Mouse (Mus musculus): Measurements from ENCODE around the gene Nav2. TPM values are rescaled to one million over a fixed set of nuclear protein-coding genes. Genes with fewer than 3 reads are reported as not detected.

The Nav2 gene
- total and polyA plus RNA-seq, 3 experiments: 1.0 TPM; not detected in 2

- ATAC-seq (ENCODE audit: extremely low read depth, insufficient number of reproducible peaks, low FRiP score, poor library complexity, severe bottlenecking): no peak
- no peak overlapping the region for H3K4me3 ChIP-seq (ENCODE audit: low read depth, low read length)
- no peaks in the 10 kb centered on the region for H3K27me3 ChIP-seq (ENCODE audit: insufficient read depth, low read length)
- H3K4me1 ChIP-seq (ENCODE audit: insufficient read depth, low read depth, low read length): no peaks in the 10 kb centered on the region
- TF ChIP-seq GATA2 (IDR thresholded peaks at IDR 0.05; ENCODE audit: borderline replicate concordance, low read depth, low read length): no peak
- no peak for TF ChIP-seq GATA1 (IDR thresholded peaks at IDR 0.05; ENCODE audit: borderline replicate concordance, low read length)
- no peak for TF ChIP-seq CTCF (IDR thresholded peaks at IDR 0.05; ENCODE audit: low read depth, low read length)
- no peak for TF ChIP-seq POLR2AphosphoS5 (IDR thresholded peaks at IDR 0.05; ENCODE audit: insufficient replicate concordance, low read depth, low read length)
- TF ChIP-seq TAL1 (conservative IDR thresholded peaks at IDR 0.05; ENCODE audit: low read depth, low read length): no peak
- H3K9me3 ChIP-seq (replicated peaks): peaks cover 80% of the 10 kb centered on the region
- DNase-seq (ENCODE audit: low spot score): no peak
- no peaks in the 10 kb centered on the region for H3K36me3 ChIP-seq (replicated peaks)
These were observed 479.6 kb downstream of the Nav2 start for GRCm38 (mm10) chr7:49388137-49388536.

- H3K9me3 ChIP-seq (replicated peaks): peaks cover 70% of the 10 kb centered on the region
- TF ChIP-seq GATA1 (IDR thresholded peaks at IDR 0.05; ENCODE audit: borderline replicate concordance, low read length) (no peak), GATA2 (IDR thresholded peaks at IDR 0.05; ENCODE audit: borderline replicate concordance, low read depth, low read length) (no peak), POLR2AphosphoS5 (IDR thresholded peaks at IDR 0.05; ENCODE audit: insufficient replicate concordance, low read depth, low read length) (no peak), CTCF (IDR thresholded peaks at IDR 0.05; ENCODE audit: low read depth, low read length) (no peak), TAL1 (conservative IDR thresholded peaks at IDR 0.05; ENCODE audit: low read depth, low read length) (no peak)
- no peaks in the 10 kb centered on the region for H3K36me3 ChIP-seq (replicated peaks)
- H3K4me1 ChIP-seq (ENCODE audit: insufficient read depth, low read depth, low read length): no peaks in the 10 kb centered on the region
- H3K4me3 ChIP-seq (ENCODE audit: low read depth, low read length): no peak overlapping the region
- no peak for ATAC-seq (ENCODE audit: extremely low read depth, insufficient number of reproducible peaks, low FRiP score, poor library complexity, severe bottlenecking)
- no peaks in the 10 kb centered on the region for H3K27me3 ChIP-seq (ENCODE audit: insufficient read depth, low read length)
- DNase-seq (ENCODE audit: low spot score): no peak
These were observed 481.8 kb downstream of the Nav2 start for GRCm38 (mm10) chr7:49390312-49390711.

- no peak overlapping the region for H3K4me3 ChIP-seq (ENCODE audit: low read depth, low read length)
- TF ChIP-seq TAL1 (conservative IDR thresholded peaks at IDR 0.05; ENCODE audit: low read depth, low read length) (no peak), CTCF (IDR thresholded peaks at IDR 0.05; ENCODE audit: low read depth, low read length) (no peak), GATA2 (IDR thresholded peaks at IDR 0.05; ENCODE audit: borderline replicate concordance, low read depth, low read length) (no peak), POLR2AphosphoS5 (IDR thresholded peaks at IDR 0.05; ENCODE audit: insufficient replicate concordance, low read depth, low read length) (no peak), GATA1 (IDR thresholded peaks at IDR 0.05; ENCODE audit: borderline replicate concordance, low read length) (no peak)
- peaks cover 65% of the 10 kb centered on the region for H3K9me3 ChIP-seq (replicated peaks)
- H3K36me3 ChIP-seq (replicated peaks): no peaks in the 10 kb centered on the region
- no peaks in the 10 kb centered on the region for H3K27me3 ChIP-seq (ENCODE audit: insufficient read depth, low read length)
- ATAC-seq (ENCODE audit: extremely low read depth, insufficient number of reproducible peaks, low FRiP score, poor library complexity, severe bottlenecking) (no peak), DNase-seq (ENCODE audit: low spot score) (no peak)
- H3K4me1 ChIP-seq (ENCODE audit: insufficient read depth, low read depth, low read length): no peaks in the 10 kb centered on the region
These were observed 482.3 kb downstream of the Nav2 start for GRCm38 (mm10) chr7:49390829-49391228.

- Histone ChIP-seq H3K36me3 (replicated peaks) (no peaks in the 10 kb centered on the region), H3K4me1 (ENCODE audit: insufficient read depth, low read depth, low read length) (no peaks in the 10 kb centered on the region), H3K9me3 (replicated peaks) (peaks cover 62% of the 10 kb centered on the region), H3K4me3 (ENCODE audit: low read depth, low read length) (no peak overlapping the region), H3K27me3 (ENCODE audit: insufficient read depth, low read length) (no peaks in the 10 kb centered on the region)
- TF ChIP-seq CTCF (IDR thresholded peaks at IDR 0.05; ENCODE audit: low read depth, low read length): no peak
- no peak for TF ChIP-seq GATA1 (IDR thresholded peaks at IDR 0.05; ENCODE audit: borderline replicate concordance, low read length)
- TF ChIP-seq POLR2AphosphoS5 (IDR thresholded peaks at IDR 0.05; ENCODE audit: insufficient replicate concordance, low read depth, low read length): no peak
- TF ChIP-seq GATA2 (IDR thresholded peaks at IDR 0.05; ENCODE audit: borderline replicate concordance, low read depth, low read length): no peak
- no peak for TF ChIP-seq TAL1 (conservative IDR thresholded peaks at IDR 0.05; ENCODE audit: low read depth, low read length)
- ATAC-seq (ENCODE audit: extremely low read depth, insufficient number of reproducible peaks, low FRiP score, poor library complexity, severe bottlenecking): no peak
- no peak for DNase-seq (ENCODE audit: low spot score)
These were observed 483.7 kb downstream of the Nav2 start for GRCm38 (mm10) chr7:49392180-49392579.

GRCm38 (mm10) chr7:49392834-49393233 is 484.3 kb downstream of the Nav2 start:
- no peak overlapping the region for H3K4me3 ChIP-seq (ENCODE audit: low read depth, low read length)
- TF ChIP-seq GATA2 (IDR thresholded peaks at IDR 0.05; ENCODE audit: borderline replicate concordance, low read depth, low read length) (no peak), GATA1 (IDR thresholded peaks at IDR 0.05; ENCODE audit: borderline replicate concordance, low read length) (no peak), CTCF (IDR thresholded peaks at IDR 0.05; ENCODE audit: low read depth, low read length) (no peak), TAL1 (conservative IDR thresholded peaks at IDR 0.05; ENCODE audit: low read depth, low read length) (no peak), POLR2AphosphoS5 (IDR thresholded peaks at IDR 0.05; ENCODE audit: insufficient replicate concordance, low read depth, low read length) (no peak)
- no peaks in the 10 kb centered on the region for H3K36me3 ChIP-seq (replicated peaks)
- ATAC-seq (ENCODE audit: extremely low read depth, insufficient number of reproducible peaks, low FRiP score, poor library complexity, severe bottlenecking) (no peak), DNase-seq (ENCODE audit: low spot score) (no peak)
- peaks cover 62% of the 10 kb centered on the region for H3K9me3 ChIP-seq (replicated peaks)
- no peaks in the 10 kb centered on the region for H3K27me3 ChIP-seq (ENCODE audit: insufficient read depth, low read length)
- no peaks in the 10 kb centered on the region for H3K4me1 ChIP-seq (ENCODE audit: insufficient read depth, low read depth, low read length)

- no peak for ATAC-seq (ENCODE audit: extremely low read depth, insufficient number of reproducible peaks, low FRiP score, poor library complexity, severe bottlenecking)
- no peak for DNase-seq (ENCODE audit: low spot score)
- TF ChIP-seq GATA2 (IDR thresholded peaks at IDR 0.05; ENCODE audit: borderline replicate concordance, low read depth, low read length): no peak
- no peak for TF ChIP-seq CTCF (IDR thresholded peaks at IDR 0.05; ENCODE audit: low read depth, low read length)
- TF ChIP-seq POLR2AphosphoS5 (IDR thresholded peaks at IDR 0.05; ENCODE audit: insufficient replicate concordance, low read depth, low read length): no peak
- no peak for TF ChIP-seq GATA1 (IDR thresholded peaks at IDR 0.05; ENCODE audit: borderline replicate concordance, low read length)
- no peak for TF ChIP-seq TAL1 (conservative IDR thresholded peaks at IDR 0.05; ENCODE audit: low read depth, low read length)
- Histone ChIP-seq H3K27me3 (ENCODE audit: insufficient read depth, low read length) (no peaks in the 10 kb centered on the region), H3K4me1 (ENCODE audit: insufficient read depth, low read depth, low read length) (no peaks in the 10 kb centered on the region), H3K9me3 (replicated peaks) (peaks cover 63% of the 10 kb centered on the region), H3K36me3 (replicated peaks) (no peaks in the 10 kb centered on the region), H3K4me3 (ENCODE audit: low read depth, low read length) (no peak overlapping the region)
These were observed 485.3 kb downstream of the Nav2 start for GRCm38 (mm10) chr7:49393857-49394256.
